Mouse (Mus musculus) embryonic fibroblast, embryonic 13.5 days (primary cell): ENCODE measurements at regions not wholly inside any gene's neighbourhood (a gene's known extent, or its start where the extent isn't known, plus 50 kb on each side); places are given as distances from the start of the nearest gene placed in this dataset.

Experiments
- CTCF ChIP-seq: IDR thresholded peaks from 2 replicates; pipeline ENCODE4 v1.5.1; 2011; ENCODE audit warnings: mild to moderate bottlenecking, control low read depth, low read length, moderate library complexity, borderline replicate concordance; ENCODE audit not compliant: insufficient read depth
- POLR2A ChIP-seq: IDR thresholded peaks from 2 replicates; pipeline ENCODE4 v1.6.1; 2011; ENCODE audit warnings: low read depth, mild to moderate bottlenecking, control low read depth, low read length, moderate library complexity

GRCm38 (mm10) chr10:21452611-21453010, 75.5 kb downstream of the Aldh8a1 start:
- no peak for TF ChIP-seq POLR2A
- no peak for TF ChIP-seq CTCF
